Mouse (Mus musculus) myocyte (in vitro differentiated cells): ENCODE measurements around the gene Parp16.

Source experiments
- MAX ChIP-seq: IDR thresholded peaks from one replicate; pipeline ENCODE4 v1.6.1; 2011; ENCODE audit warnings: low read depth, mild to moderate bottlenecking, control low read depth
- MYOD1 ChIP-seq, 3 experiments: IDR thresholded peaks; one replicate each; pipeline ENCODE4 v1.6.1; 2011; ENCODE audit warnings: control low read depth in 2 of 3, low read depth in 2 of 3, mild to moderate bottlenecking in 2 of 3, moderate library complexity in 1 of 3; ENCODE audit not compliant: insufficient read length in 2 of 3, control insufficient read depth in 1 of 3
- POLR2A ChIP-seq: IDR thresholded peaks from one replicate; pipeline ENCODE4 v1.6.1; 2011; ENCODE audit warnings: low read depth, mild to moderate bottlenecking, control low read depth, moderate library complexity; ENCODE audit not compliant: insufficient read length
- POLR2AphosphoS2 ChIP-seq: IDR thresholded peaks from one replicate; pipeline ENCODE4 v1.6.1; 2011; ENCODE audit warnings: low read depth, control low read depth; ENCODE audit not compliant: insufficient read length
- TCF3 ChIP-seq: IDR thresholded peaks from one replicate; pipeline ENCODE4 v1.6.1; 2011; ENCODE audit warnings: low read depth, control low read depth; ENCODE audit not compliant: insufficient read length

DNA sequence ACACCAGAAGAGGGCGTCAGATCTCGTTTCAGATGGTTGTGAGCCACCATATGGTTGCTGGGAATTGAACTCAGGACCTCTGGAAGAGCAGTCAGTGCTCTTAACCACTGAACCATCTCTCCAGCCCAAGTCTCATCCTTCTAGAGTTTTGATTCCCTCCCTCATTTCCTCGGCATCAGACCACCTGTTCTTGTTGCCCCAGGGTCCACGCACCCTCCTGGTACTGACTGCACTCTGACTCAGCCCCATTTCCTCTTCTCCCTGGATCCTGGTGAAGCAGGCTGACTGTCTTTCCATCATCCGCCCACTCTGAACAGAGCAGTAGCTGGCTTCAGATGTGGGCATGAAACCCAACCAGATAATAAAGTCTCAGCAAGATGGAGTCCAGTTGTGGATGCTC, 46.8 kb downstream of the Parp16 start:
- TF ChIP-seq POLR2A (no peak), MAX (no peak), MYOD1 (IDR thresholded peaks at IDR 0.05; ENCODE audit: control insufficient read depth in 1 of 3, insufficient read length in 2 of 3, low read depth in 2 of 3) (peak in 2 of 3 experiments; percentile 53 to 71), POLR2AphosphoS2 (no peak), TCF3 (no peak)
